Mouse (Mus musculus) kidney, postnatal 0 days (tissue): ENCODE results near the gene Aldh1a2. TPM values are rescaled to one million over a fixed set of nuclear protein-coding genes. Genes with fewer than 3 reads are reported as not detected.

Experiments
- ATAC-seq: fragments of 200-750 bp; cut with Nextera tagmentation; replicated peaks from 2 replicates; pipeline ENCODE4 v1.8.0; 2017; ENCODE audit warnings: low read depth, moderate number of reproducible peaks, moderate TSS enrichment, moderate library complexity; ENCODE audit not compliant: low FRiP score
- DNase-seq: peaks from one replicate; pipeline ENCODE4 v3.0.0-alpha.2; 2016; ENCODE audit warnings: low spot score
- H3K27ac ChIP-seq: fragments of 300-500 bp; sonication (generic); 2 replicates; pipeline ENCODE4 v1.5.1; 2014; ENCODE audit warnings: mild to moderate bottlenecking
- H3K27me3 ChIP-seq: fragments of 300-500 bp; sonication (generic); 2 replicates; pipeline ENCODE4 v1.6.1; 2014; ENCODE audit warnings: low read length, mixed read lengths; ENCODE audit not compliant: insufficient read depth
- H3K36me3 ChIP-seq: fragments of 300-500 bp; sonication (generic); 2 replicates; pipeline ENCODE4 v1.6.1; 2014; ENCODE audit warnings: low read length, mixed read lengths; ENCODE audit not compliant: insufficient read depth
- H3K4me1 ChIP-seq: fragments of 300-500 bp; sonication (generic); replicated peaks from 2 replicates; pipeline ENCODE4 v1.6.1; 2014; ENCODE audit warnings: antibody characterized with exemption, low read length, mixed read lengths; ENCODE audit not compliant: insufficient read depth
- H3K4me2 ChIP-seq: fragments of 300-500 bp; sonication (generic); 2 replicates; pipeline ENCODE4 v1.6.1; 2014; ENCODE audit warnings: mild to moderate bottlenecking, low read length, moderate library complexity, mixed read lengths
- H3K4me3 ChIP-seq: fragments of 300-500 bp; sonication (generic); replicated peaks from 2 replicates; pipeline ENCODE4 v1.5.1; 2014; ENCODE audit warnings: low read depth, low read length
- H3K9ac ChIP-seq: fragments of 300-500 bp; sonication (generic); 2 replicates; pipeline ENCODE4 v1.6.1; 2014; ENCODE audit warnings: low read depth, low read length
- H3K9me3 ChIP-seq: fragments of 300-500 bp; sonication (generic); replicated peaks from 2 replicates; pipeline ENCODE4 v1.6.1; 2016; ENCODE audit warnings: low read length, inconsistent platforms, mixed read lengths
- CTCF ChIP-seq: IDR thresholded peaks from 2 replicates; pipeline ENCODE4 v1.5.1; 2016; ENCODE audit warnings: antibody characterized with exemption, low read depth, mild to moderate bottlenecking, moderate library complexity
- WGBS: fragments of 180-500 bp; shearing (Covaris S2); extraction: QIAGEN DNeasy Blood & Tissue Kit; methylation state at CpG from one replicate; pipeline ENCODE4 v1.1.7; 2014; 5-methylcytosine and 5-hydroxymethylcytosine counted together
- polyA plus RNA-seq: library from polyadenylated mRNA; unstranded; fragments of >200 nt; fragmentation: Nextera tagmentation; extraction: Ambion mirVana; gene quantifications from 2 replicates; pipeline ENCODE4 v1.2.1, GENCODE M21; 2015

Gene Aldh1a2
- polyA plus RNA-seq, 1 experiment from 2014 or later, result 177 TPM

- Histone ChIP-seq H3K4me2 (no peak overlapping the region), H3K4me1 (no peaks in the 10 kb centered on the region), H3K27ac (no peak overlapping the region), H3K36me3 (no peaks in the 10 kb centered on the region), H3K4me3 (no peak overlapping the region), H3K27me3 (no peaks in the 10 kb centered on the region), H3K9ac (no peak overlapping the region), H3K9me3 (no peaks in the 10 kb centered on the region)
- ATAC-seq, result no peak
- 89% methylated on average over 3 of the region's 3 CpGs for whole genome bisulfite sequencing
- DNase-seq, result no peak
- no peak for TF ChIP-seq CTCF
These were observed 121.8 kb downstream of the Aldh1a2 start for GRCm38 (mm10) chr9:71337425-71337824.

DNA sequence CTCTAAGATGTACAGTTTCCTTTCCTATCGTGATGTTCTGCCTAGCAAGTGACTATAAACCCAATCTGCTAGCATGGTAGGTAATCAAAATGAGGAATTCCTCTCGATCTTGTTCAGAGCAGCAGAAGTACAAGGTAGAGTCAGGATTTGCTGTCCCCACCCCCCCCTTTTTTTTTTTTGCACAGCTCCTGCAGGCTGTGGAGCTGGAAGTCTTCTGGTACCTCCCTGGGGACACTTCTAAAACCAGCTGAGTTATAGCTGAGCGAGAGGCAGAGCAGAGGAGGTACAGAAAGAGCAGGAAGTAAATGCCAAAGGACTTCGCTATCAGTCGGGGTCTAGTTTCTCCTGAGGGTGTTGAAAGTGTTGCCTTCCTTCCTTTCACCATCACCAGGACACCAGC is 124.5 kb downstream of the Aldh1a2 start:
- no peak for ATAC-seq
- Histone ChIP-seq H3K9ac (no peak overlapping the region), H3K27me3 (no peaks in the 10 kb centered on the region), H3K4me2 (no peak overlapping the region), H3K36me3 (no peaks in the 10 kb centered on the region), H3K27ac (no peak overlapping the region), H3K9me3 (no peaks in the 10 kb centered on the region), H3K4me3 (no peak overlapping the region), H3K4me1 (no peaks in the 10 kb centered on the region)
- 42% methylated on average over 5 of the region's 5 CpGs for WGBS
- TF ChIP-seq CTCF, result no peak
- peak; percentile 39 for DNase-seq

Other genes with a start within 250 kb of the Aldh1a2 start
- 0.04 and 0.29 TPM in 2 replicates for gene Aqp9, start 47.1 kb upstream of the Aldh1a2 start, polyA plus RNA-seq